Mouse (Mus musculus) B cell, adult 67 days (primary cell): ENCODE data around the gene Angptl4. TPM values are rescaled to one million over a fixed set of nuclear protein-coding genes. Genes with fewer than 3 reads are reported as not detected.

Experiments
- total RNA-seq, 2 experiments: library from RNA; stranded (reverse); gene quantifications; 4 replicates each; pipeline ENCODE4 v1.2.4; 2023

Angptl4 gene
- under 1 TPM in 1 of 2 experiments, not detected in 1; 0.15 TPM for total RNA-seq

GRCm38 (mm10) chr17:33781124-33781977 is at the start of gene Angptl4:
Gene Angptl4 (minus strand): TSS chr17:33781830.

GRCm38 (mm10) chr17:33824084-33824996 is 42.7 kb upstream of the Angptl4 start, which contains the start of the genes Rps28 and Ndufa7:
Gene Rps28 (minus strand): TSS chr17:33824562.
Gene Ndufa7 (plus strand): TSS chr17:33824572.

GRCm38 (mm10) chr17:33810334-33811141 is 28.9 kb upstream of the Angptl4 start, which contains the start of gene Kank3:
Gene Kank3 (plus strand): TSS chr17:33810519.

GRCm38 (mm10) chr17:33760255-33761165 is 21.1 kb downstream of the Angptl4 start, which contains the start of gene Rab11b:
Gene Rab11b (minus strand): TSS chr17:33760530.

Other genes with a start within 250 kb of the Angptl4 start
- gene Myo1f, start 226.1 kb downstream of the Angptl4 start, total RNA-seq: 10 to 100 TPM; 16.7 to 23.1 TPM
- 10 to 100 TPM; 36.3 to 61.0 TPM for gene Zfp414, start 152.7 kb downstream of the Angptl4 start, total RNA-seq
- gene Pram1, start 143.8 kb downstream of the Angptl4 start, total RNA-seq: 1 to 10 TPM; 1.1 to 4.8 TPM
- 100 to 1,000 TPM; 357 to 366 TPM for gene Hnrnpm, start 95.0 kb downstream of the Angptl4 start, total RNA-seq
- 10 to 100 TPM; 46.9 to 54.2 TPM for gene March2, start 63.2 kb downstream of the Angptl4 start, total RNA-seq
- 100 to 1,000 TPM; 199 to 206 TPM for gene Rab11b, start 21.3 kb downstream of the Angptl4 start, total RNA-seq
- 1 to 10 TPM in 1 of 2 experiments, under 1 TPM in 1; 0.74 to 3.9 TPM for gene Kank3, start 28.7 kb upstream of the Angptl4 start, total RNA-seq
- 1,000 to 10,000 TPM; 3,497 to 3,557 TPM for gene Rps28, start 42.7 kb upstream of the Angptl4 start, total RNA-seq
- 100 to 1,000 TPM; 143 to 152 TPM for gene Ndufa7, start 42.7 kb upstream of the Angptl4 start, total RNA-seq
- 1 to 10 TPM; 4.5 to 7.4 TPM for gene Cd320, start 61.3 kb upstream of the Angptl4 start, total RNA-seq
- gene Gm7029, start 92.0 kb upstream of the Angptl4 start, total RNA-seq: not detected
- 1 to 10 TPM; 3.7 to 4.7 TPM for gene Kifc1, start 108.8 kb upstream of the Angptl4 start, total RNA-seq
- gene Platr17, start 123.3 kb upstream of the Angptl4 start, total RNA-seq: under 1 TPM; 0.74 to 0.96 TPM
- gene Daxx, start 127.6 kb upstream of the Angptl4 start, total RNA-seq: 10 to 100 TPM; 56.7 to 66.7 TPM
- 100 to 1,000 TPM; 452 to 506 TPM for gene Tapbp, start 134.1 kb upstream of the Angptl4 start, total RNA-seq
- 10 to 100 TPM; 34.9 to 41.2 TPM for gene Zbtb22, start 134.1 kb upstream of the Angptl4 start, total RNA-seq
- gene Rgl2, start 147.7 kb upstream of the Angptl4 start, total RNA-seq: 100 to 1,000 TPM; 191 to 196 TPM
- 10 to 100 TPM; 62.1 to 66.8 TPM for gene Pfdn6, start 158.5 kb upstream of the Angptl4 start, total RNA-seq
- 10 to 100 TPM; 40.2 to 41.2 TPM for gene Wdr46, start 158.8 kb upstream of the Angptl4 start, total RNA-seq
- gene B3galt4, start 169.7 kb upstream of the Angptl4 start, total RNA-seq: 1 to 10 TPM; 6.1 to 7.1 TPM
- gene Vps52, start 174.0 kb upstream of the Angptl4 start, total RNA-seq: 10 to 100 TPM; 95.0 to 95.1 TPM
- 1,000 to 10,000 TPM; 1,402 to 1,461 TPM for gene Rps18, start 174.2 kb upstream of the Angptl4 start, total RNA-seq
- gene H2-K1, start 218.5 kb upstream of the Angptl4 start, total RNA-seq: 1,000 to 10,000 TPM; 2,757 to 2,769 TPM
- gene Ring1, start 242.8 kb upstream of the Angptl4 start, total RNA-seq: 10 to 100 TPM; 35.8 to 40.6 TPM
- gene H2-Ke6, start 246.2 kb upstream of the Angptl4 start, total RNA-seq: 100 to 1,000 TPM; 145 to 161 TPM
- 10 to 100 TPM; 81.1 to 92.0 TPM for gene Slc39a7, start 249.9 kb upstream of the Angptl4 start, total RNA-seq
- 100 to 1,000 TPM; 119 to 129 TPM for gene Rxrb, start 250.0 kb upstream of the Angptl4 start, total RNA-seq